Mouse (Mus musculus): ENCODE data around the gene Eya2. TPM values are rescaled to one million over a fixed set of nuclear protein-coding genes. Genes with fewer than 3 reads are reported as not detected.

Eya2 gene
- polyA plus RNA-seq, 1 experiment from 2014 or later, result 7.8 TPM

DNA sequence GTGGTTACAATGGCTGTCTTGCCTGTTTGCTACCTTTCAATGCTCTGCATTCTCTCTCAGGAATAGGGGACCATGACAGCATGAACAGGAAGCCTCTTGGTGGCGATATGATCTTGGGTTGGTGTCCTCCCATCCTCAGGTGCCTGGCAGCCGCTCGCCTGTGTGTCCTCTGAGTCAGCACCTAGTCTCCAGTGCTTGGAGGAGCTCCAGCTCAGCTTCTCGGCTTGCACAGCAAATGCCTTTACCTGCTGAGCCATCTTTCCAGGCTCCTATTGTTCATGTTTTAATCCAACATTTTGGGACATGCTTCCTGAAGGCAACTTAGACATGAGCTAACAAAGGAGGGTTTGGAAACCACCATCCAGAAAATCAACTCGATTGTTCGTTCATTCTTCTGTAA is 33.1 kb downstream of the Eya2 start:
- 56% methylated on average over 6 of the region's 6 CpGs for WGBS
- no peaks in the 10 kb centered on the region for H3K36me3 ChIP-seq (ENCODE audit: control insufficient read depth, insufficient read depth, low read length)
- no peak overlapping the region for H3K4me2 ChIP-seq (ENCODE audit: low read depth, low read length)
- no peaks in the 10 kb centered on the region for H3K9me3 ChIP-seq (replicated peaks; ENCODE audit: control insufficient read depth, low read length)
- H3K27me3 ChIP-seq (ENCODE audit: control insufficient read depth, insufficient read depth, low read length), result no peaks in the 10 kb centered on the region
- H3K4me1 ChIP-seq (ENCODE audit: control insufficient read depth, insufficient read depth, low read length), result 0 out of 2 replicates have a peak, but pooled peaks cover 3% of the 10 kb centered on the region
- H3K4me3 ChIP-seq (replicated peaks; ENCODE audit: low read length), result no peak overlapping the region
- H3K27ac ChIP-seq (ENCODE audit: low read length), result no peak overlapping the region
- ATAC-seq (ENCODE audit: insufficient read depth, low FRiP score), result no peak
- H3K9ac ChIP-seq (ENCODE audit: low read length), result no peak overlapping the region

DNA sequence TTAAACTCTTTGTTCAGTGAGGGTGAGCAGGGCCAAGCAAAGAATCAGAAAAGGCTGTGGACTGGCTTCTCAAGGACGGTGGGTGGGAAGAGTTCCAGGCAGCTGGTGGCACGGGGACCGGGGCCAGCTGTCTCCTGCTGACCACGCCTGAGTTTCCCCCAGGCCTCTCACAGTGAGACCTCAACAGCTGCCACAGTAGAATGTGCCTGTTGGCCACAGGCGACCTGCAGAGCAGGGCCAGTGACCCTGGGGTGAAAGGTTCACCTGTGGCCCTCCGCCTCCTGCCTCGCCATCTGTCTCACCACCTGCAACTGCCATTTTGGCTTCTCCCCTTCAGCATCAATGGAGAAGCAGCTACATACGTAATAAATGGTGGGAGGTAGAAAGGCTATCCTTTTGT is 35.1 kb downstream of the Eya2 start:
- H3K27ac ChIP-seq (ENCODE audit: low read length), result no peak overlapping the region
- no peak overlapping the region for H3K4me3 ChIP-seq (replicated peaks; ENCODE audit: low read length)
- H3K4me1 ChIP-seq (ENCODE audit: control insufficient read depth, insufficient read depth, low read length), result 0 out of 2 replicates have a peak, but pooled peaks cover 3% of the 10 kb centered on the region
- H3K9me3 ChIP-seq (replicated peaks; ENCODE audit: control insufficient read depth, low read length), result no peaks in the 10 kb centered on the region
- no peak overlapping the region for H3K9ac ChIP-seq (ENCODE audit: low read length)
- 47% methylated on average over 8 of the region's 8 CpGs for WGBS
- H3K36me3 ChIP-seq (ENCODE audit: control insufficient read depth, insufficient read depth, low read length), result no peaks in the 10 kb centered on the region
- H3K4me2 ChIP-seq (ENCODE audit: low read depth, low read length), result no peak overlapping the region
- no peak for ATAC-seq (ENCODE audit: insufficient read depth, low FRiP score)
- no peaks in the 10 kb centered on the region for H3K27me3 ChIP-seq (ENCODE audit: control insufficient read depth, insufficient read depth, low read length)

DNA sequence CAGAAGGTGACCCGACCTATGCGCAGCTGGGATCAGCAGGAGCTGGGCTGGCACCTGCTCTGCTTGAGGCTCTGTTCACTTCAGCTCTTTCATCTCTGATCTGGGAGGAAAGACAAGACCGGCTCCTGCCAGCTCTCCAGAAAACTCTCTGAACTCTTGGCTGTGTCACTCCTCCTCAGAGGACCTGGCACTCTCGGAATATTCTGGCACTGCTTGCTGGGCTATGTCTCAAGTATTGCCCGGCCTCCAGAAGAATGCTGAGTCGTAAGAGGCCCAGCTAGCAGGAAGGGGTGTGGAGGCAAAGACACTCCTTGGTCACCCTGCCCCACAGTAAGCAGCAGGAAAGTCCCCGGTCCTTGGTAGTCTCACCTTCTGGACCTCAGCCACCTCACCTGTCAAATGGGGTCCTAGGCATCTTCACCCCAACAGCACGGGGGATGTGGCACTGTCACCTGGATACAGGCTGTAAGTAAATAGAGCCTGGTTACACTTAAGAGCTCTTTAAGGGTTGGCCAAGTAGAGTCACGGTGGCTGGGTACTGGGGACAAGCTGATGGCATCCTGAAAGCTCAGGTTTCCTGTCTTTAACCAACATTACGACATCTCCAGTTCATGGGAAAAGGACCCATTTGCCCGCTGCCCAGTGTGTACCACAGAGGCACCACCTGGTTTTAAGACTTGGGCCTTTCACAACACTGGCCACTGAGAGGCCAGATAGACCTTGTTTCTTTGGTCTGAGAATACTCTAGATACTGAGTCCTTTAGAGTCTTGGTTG is 38.4 kb downstream of the Eya2 start:
- WGBS, result 71% methylated on average over 11 of the region's 11 CpGs
- ATAC-seq (ENCODE audit: insufficient read depth, low FRiP score), result 0 out of 2 replicates have a peak, but pooled peaks have one; percentile 31

DNA sequence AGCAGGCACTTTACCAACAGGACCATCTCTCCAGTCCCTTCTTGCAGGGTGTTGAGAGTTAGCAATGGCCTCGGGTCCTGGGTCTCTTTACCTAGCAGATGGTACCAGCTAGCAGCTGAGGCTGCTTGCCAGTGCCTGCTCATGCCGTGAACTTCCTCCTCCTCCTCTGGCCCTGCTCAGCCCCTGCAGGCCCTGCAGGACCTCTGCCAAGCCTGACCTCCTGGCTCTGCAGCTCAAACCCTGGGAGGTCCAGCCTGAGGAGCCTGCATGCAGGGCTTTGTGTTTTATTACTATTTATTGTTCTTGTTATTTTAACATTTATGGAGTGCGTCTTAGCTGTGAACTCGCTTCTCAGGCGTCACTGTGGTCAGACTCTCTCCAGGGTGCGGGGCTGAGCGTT is 39.6 kb downstream of the Eya2 start:
- Histone ChIP-seq H3K9me3 (replicated peaks; ENCODE audit: control insufficient read depth, low read length) (no peaks in the 10 kb centered on the region), H3K4me2 (ENCODE audit: low read depth, low read length) (no peak overlapping the region), H3K4me3 (replicated peaks; ENCODE audit: low read length) (no peak overlapping the region), H3K4me1 (ENCODE audit: control insufficient read depth, insufficient read depth, low read length) (0 out of 2 replicates have a peak, but pooled peaks cover 3% of the 10 kb centered on the region), H3K36me3 (ENCODE audit: control insufficient read depth, insufficient read depth, low read length) (no peaks in the 10 kb centered on the region), H3K27me3 (ENCODE audit: control insufficient read depth, insufficient read depth, low read length) (no peaks in the 10 kb centered on the region), H3K27ac (ENCODE audit: low read length) (no peak overlapping the region), H3K9ac (ENCODE audit: low read length) (no peak overlapping the region)
- WGBS, result 65% methylated on average over 7 of the region's 7 CpGs
- ATAC-seq (ENCODE audit: insufficient read depth, low FRiP score), result no peak

More for the DNA sequence above, 38.4 kb downstream of the Eya2 start:
- no peaks in the 10 kb centered on the region for H3K36me3 ChIP-seq (ENCODE audit: control insufficient read depth, insufficient read depth, low read length)
- no peak overlapping the region for H3K9ac ChIP-seq (ENCODE audit: low read length)
- H3K27ac ChIP-seq (ENCODE audit: low read length), result 0 out of 2 replicates have a peak overlapping the region, but pooled peaks have one; percentile 17
- no peaks in the 10 kb centered on the region for H3K27me3 ChIP-seq (ENCODE audit: control insufficient read depth, insufficient read depth, low read length)
- H3K9me3 ChIP-seq (replicated peaks; ENCODE audit: control insufficient read depth, low read length), result no peaks in the 10 kb centered on the region
- 0 out of 2 replicates have a peak, but pooled peaks cover 3% of the 10 kb centered on the region for H3K4me1 ChIP-seq (ENCODE audit: control insufficient read depth, insufficient read depth, low read length)
- H3K4me2 ChIP-seq (ENCODE audit: low read depth, low read length), result no peak overlapping the region
- H3K4me3 ChIP-seq (replicated peaks; ENCODE audit: low read length), result no peak overlapping the region

DNA sequence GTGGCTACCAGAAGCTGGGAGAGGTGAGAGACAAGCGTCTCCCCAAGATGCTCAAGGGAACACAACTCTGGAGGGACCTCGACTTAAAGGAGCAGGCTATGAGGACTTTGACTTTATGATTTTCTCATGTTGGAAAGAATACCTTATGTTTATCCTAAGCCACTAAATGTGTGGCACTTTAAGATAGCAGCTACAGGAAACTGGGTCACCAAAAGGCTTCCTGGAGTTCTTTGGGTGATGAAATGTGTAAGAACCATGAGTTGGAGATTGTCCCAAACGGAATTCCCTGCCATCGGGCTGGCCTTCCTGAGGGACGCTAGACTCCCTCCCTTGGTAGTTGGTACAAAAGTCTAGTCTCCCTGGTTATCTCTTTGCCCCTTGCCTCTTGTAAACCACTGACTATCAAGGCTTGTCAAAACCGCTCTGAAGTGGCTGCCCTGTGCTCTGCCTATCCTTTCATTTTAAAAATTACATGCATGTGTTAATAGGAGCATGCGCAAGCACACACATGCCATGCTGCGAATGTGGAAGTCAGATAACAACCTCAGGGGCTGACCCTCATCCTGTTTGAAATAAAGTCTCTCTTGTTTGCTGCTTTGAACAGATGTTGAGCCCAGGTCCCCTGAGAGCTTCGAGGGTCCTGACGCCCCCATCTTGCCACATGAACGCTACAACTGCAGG is 44.4 kb downstream of the Eya2 start:
- peaks cover 14% of the 10 kb centered on the region for H3K4me1 ChIP-seq (ENCODE audit: control insufficient read depth, insufficient read depth, low read length)
- H3K27me3 ChIP-seq (ENCODE audit: control insufficient read depth, insufficient read depth, low read length), result no peaks in the 10 kb centered on the region
- no peak overlapping the region for H3K9ac ChIP-seq (ENCODE audit: low read length)
- no peaks in the 10 kb centered on the region for H3K9me3 ChIP-seq (replicated peaks; ENCODE audit: control insufficient read depth, low read length)
- no peaks in the 10 kb centered on the region for H3K36me3 ChIP-seq (ENCODE audit: control insufficient read depth, insufficient read depth, low read length)
- H3K4me3 ChIP-seq (replicated peaks; ENCODE audit: low read length), result no peak overlapping the region
- no peak for ATAC-seq (ENCODE audit: insufficient read depth, low FRiP score)
- WGBS, result 68% methylated on average over 11 of the region's 11 CpGs
- no peak overlapping the region for H3K4me2 ChIP-seq (ENCODE audit: low read depth, low read length)
- no peak overlapping the region for H3K27ac ChIP-seq (ENCODE audit: low read length)

DNA sequence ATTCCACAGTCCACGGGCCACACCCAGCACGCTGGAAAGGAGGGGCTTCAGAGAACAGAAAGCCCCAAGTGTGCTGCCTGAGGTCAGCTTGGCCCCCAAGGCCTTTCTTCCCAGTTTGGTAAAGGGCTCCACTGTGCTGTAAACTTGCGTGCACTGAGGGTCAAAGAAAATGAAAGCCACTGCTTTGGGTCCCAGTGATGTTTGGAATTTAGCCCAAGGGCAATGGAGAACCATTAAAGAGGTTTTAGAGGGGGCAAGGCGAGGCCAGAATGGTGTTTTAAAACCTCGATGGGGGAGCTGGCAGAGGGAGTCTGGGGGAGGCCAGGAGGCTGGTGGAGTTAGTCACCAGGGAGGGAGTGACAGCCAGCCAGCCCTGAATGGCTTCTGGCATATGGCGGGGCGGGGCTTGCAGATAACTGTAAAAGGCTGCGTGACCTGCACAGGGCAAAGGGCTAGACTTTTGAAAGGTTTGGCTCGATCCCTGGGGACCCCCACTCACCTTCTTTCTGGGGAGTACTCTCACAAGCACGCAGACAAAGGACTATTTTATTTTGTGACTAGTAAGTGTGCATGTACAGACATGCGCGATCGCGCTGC is 47.2 kb downstream of the Eya2 start:
- Histone ChIP-seq H3K4me2 (ENCODE audit: low read depth, low read length) (no peak overlapping the region), H3K9ac (ENCODE audit: low read length) (no peak overlapping the region), H3K27me3 (ENCODE audit: control insufficient read depth, insufficient read depth, low read length) (no peaks in the 10 kb centered on the region), H3K4me1 (ENCODE audit: control insufficient read depth, insufficient read depth, low read length) (peaks cover 15% of the 10 kb centered on the region), H3K36me3 (ENCODE audit: control insufficient read depth, insufficient read depth, low read length) (no peaks in the 10 kb centered on the region), H3K4me3 (replicated peaks; ENCODE audit: low read length) (no peak overlapping the region), H3K9me3 (replicated peaks; ENCODE audit: control insufficient read depth, low read length) (no peaks in the 10 kb centered on the region), H3K27ac (ENCODE audit: low read length) (peak overlapping the region; percentile 79)
- peak; percentile 59; the same call in 1 of the 2 replicates for ATAC-seq (ENCODE audit: insufficient read depth, low FRiP score)
- 57% methylated on average over 14 of the region's 14 CpGs for WGBS

DNA sequence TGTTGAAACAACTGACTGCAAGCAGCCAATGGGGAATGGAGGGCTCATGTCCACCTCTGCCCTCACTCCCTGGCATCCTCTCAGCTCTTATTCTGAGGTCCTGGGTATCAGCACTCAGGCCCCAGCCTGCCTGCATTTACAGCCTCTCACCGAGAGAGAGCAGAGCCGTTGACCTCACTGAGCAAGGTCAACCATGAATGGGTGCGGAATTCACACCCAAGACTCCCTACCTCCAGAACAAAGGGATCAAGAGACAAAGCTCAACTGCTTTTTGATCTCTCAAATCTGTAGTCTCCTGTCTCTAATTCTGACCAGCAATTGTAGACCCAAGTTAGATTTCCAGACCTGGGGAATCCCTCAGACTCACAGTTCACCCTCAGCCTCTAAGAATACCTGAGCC is 48.8 kb downstream of the Eya2 start:
- no peak for ATAC-seq (ENCODE audit: insufficient read depth, low FRiP score)
- WGBS, result 56% methylated on average over 3 of the region's 3 CpGs
- Histone ChIP-seq H3K9me3 (replicated peaks; ENCODE audit: control insufficient read depth, low read length) (no peaks in the 10 kb centered on the region), H3K27ac (ENCODE audit: low read length) (peak overlapping the region; percentile 79), H3K27me3 (ENCODE audit: control insufficient read depth, insufficient read depth, low read length) (no peaks in the 10 kb centered on the region), H3K4me1 (ENCODE audit: control insufficient read depth, insufficient read depth, low read length) (peaks cover 15% of the 10 kb centered on the region), H3K4me3 (replicated peaks; ENCODE audit: low read length) (no peak overlapping the region), H3K4me2 (ENCODE audit: low read depth, low read length) (no peak overlapping the region), H3K9ac (ENCODE audit: low read length) (0 out of 2 replicates have a peak overlapping the region, but pooled peaks have one; percentile 35), H3K36me3 (ENCODE audit: control insufficient read depth, insufficient read depth, low read length) (no peaks in the 10 kb centered on the region)

DNA sequence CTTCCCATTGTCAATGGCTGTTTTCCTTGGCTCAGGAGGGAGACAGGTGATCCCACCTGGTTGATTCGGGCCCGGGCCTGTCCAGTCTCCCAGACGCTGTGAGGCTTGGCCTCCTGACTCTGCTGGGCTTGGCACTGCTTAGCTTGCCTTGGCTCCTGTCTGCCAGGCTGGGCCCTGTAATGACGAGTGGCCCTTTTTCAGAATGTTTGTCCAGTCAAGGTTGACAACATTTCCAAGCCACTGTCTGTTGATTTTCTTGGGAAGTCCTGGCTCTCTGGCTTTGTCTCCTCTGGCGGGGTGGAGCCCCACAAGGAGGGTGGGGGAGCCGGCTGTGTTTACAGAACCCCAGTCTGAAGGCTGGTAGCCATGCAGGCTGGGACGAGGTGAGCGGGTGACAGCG is 49.2 kb downstream of the Eya2 start:
- ATAC-seq (ENCODE audit: insufficient read depth, low FRiP score), result peak; percentile 23; the same call in 1 of the 2 replicates
- no peaks in the 10 kb centered on the region for H3K36me3 ChIP-seq (ENCODE audit: control insufficient read depth, insufficient read depth, low read length)
- H3K4me2 ChIP-seq (ENCODE audit: low read depth, low read length), result no peak overlapping the region
- 52% methylated on average over 9 of the region's 9 CpGs for WGBS
- H3K4me1 ChIP-seq (ENCODE audit: control insufficient read depth, insufficient read depth, low read length), result peaks cover 17% of the 10 kb centered on the region
- H3K27me3 ChIP-seq (ENCODE audit: control insufficient read depth, insufficient read depth, low read length), result no peaks in the 10 kb centered on the region
- peak overlapping the region; percentile 79 for H3K27ac ChIP-seq (ENCODE audit: low read length)
- no peak overlapping the region for H3K4me3 ChIP-seq (replicated peaks; ENCODE audit: low read length)
- H3K9me3 ChIP-seq (replicated peaks; ENCODE audit: control insufficient read depth, low read length), result no peaks in the 10 kb centered on the region
- H3K9ac ChIP-seq (ENCODE audit: low read length), result no peak overlapping the region

DNA sequence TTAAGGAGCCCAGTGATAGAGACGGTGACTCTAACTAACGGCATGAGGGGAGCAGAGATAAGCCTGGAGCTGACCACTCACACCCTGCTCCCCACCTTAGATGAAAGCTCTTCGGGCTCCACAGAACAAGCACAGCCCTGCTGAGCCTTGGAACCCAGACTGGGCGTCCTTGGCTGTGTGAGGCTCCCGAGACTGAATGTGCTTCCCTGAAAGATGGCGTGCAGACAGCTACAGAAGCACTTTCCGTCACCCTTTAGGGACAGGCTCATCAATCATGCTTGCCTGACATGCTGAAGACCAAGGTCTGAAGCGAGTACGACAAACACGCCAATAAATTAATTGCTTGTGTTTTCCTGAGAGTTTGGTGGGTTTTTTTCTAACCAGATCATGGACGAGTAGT is 56.2 kb downstream of the Eya2 start:
- Histone ChIP-seq H3K27ac (ENCODE audit: low read length) (no peak overlapping the region), H3K4me3 (replicated peaks; ENCODE audit: low read length) (no peak overlapping the region), H3K4me2 (ENCODE audit: low read depth, low read length) (no peak overlapping the region), H3K9ac (ENCODE audit: low read length) (no peak overlapping the region), H3K36me3 (ENCODE audit: control insufficient read depth, insufficient read depth, low read length) (no peaks in the 10 kb centered on the region), H3K4me1 (ENCODE audit: control insufficient read depth, insufficient read depth, low read length) (peaks cover 23% of the 10 kb centered on the region), H3K9me3 (replicated peaks; ENCODE audit: control insufficient read depth, low read length) (no peaks in the 10 kb centered on the region), H3K27me3 (ENCODE audit: control insufficient read depth, insufficient read depth, low read length) (no peaks in the 10 kb centered on the region)
- no peak for ATAC-seq (ENCODE audit: insufficient read depth, low FRiP score)
- 39% methylated on average over 11 of the region's 11 CpGs for WGBS

Measured in stomach, embryonic 16.5 days (tissue).